Mouse (Mus musculus): Measurements from ENCODE around the gene Ackr3.

Ackr3 gene

DNA sequence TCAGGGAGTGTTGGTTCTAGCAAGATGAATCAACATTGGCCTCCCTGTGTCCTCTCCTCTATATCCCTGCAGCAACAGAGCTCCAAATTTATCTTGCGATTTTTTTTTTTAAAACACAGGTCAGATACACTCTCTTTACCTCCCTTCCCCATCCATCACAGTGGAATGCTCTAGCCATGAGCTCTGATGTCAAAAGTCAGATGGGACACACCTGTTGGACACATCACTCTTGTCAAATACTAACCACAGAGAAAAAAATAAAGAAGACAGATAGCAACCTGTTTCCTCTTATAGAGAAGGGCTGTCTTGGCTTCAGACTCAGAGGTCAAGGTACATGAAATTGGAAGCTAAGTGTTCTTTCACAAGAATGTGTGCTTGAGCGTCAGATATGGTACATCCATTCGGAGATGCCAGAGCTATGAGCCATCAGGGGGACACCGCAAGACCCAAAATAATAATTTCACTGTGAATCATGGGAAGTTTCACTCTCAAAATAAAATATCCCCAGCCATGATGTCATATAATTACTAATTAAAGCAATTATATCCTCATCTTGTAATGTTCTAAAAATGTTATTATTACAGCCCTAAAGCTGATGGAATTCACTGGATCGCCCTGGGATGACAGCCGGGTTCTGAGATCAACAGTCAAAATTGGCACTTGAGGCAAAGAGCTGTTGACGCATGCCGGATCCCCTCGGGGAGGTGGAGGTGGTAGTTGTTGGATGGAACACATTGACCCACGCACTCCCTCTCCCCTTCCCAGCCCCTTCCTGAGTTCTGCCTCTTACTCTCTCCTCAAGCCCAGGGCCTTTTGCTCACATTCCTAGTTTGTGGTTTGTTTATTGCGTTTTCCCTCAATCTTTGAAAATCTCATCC lies 57.2 kb downstream of the Ackr3 start:
- DNase-seq (ENCODE audit: low spot score), result no peak

DNA sequence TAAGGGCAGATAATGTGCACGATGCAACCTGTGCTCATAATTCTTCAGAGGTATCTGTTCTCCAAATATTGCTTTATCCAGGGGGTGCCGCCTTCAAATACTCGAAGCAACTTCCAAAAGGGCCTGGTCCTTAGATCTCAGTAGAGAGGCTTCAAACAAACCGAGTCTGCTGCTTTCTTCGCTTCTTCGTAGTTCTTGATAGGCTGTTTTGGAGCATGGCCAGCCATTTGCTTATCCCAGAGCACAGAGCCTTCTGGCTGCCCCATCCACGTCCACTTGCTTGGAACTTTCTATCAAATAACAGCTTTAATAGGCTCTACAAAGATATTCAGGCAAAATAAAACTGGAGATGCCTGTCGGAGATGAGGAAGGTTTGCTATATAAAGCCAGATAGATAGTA lies 58.6 kb downstream of the Ackr3 start:
- no peak for DNase-seq (ENCODE audit: low spot score)
